Comparison of ENCODE assay signal across 19 mouse cellular contexts in genomic region chr1:151583457-151584181, GRCm38 (mm10). TPM values are rescaled to one million over a fixed set of nuclear protein-coding genes. Genes with fewer than 3 reads are reported as not detected.
A peak's percentile ranks its signal among the peaks of the same experiment; 100 is the strongest.
DNase-seq lines count a peak whose midpoint lies in the region; ATAC-seq and TF ChIP-seq lines count a peak whose summit lies in the region.
"Had no signal": no experiment of that assay in that cellular context is flagged by ENCODE, and none has a peak within 500 bp of the region (broad histone marks: within the 10 kb centered on the region; RNA-seq: fewer than 3 reads in every experiment).

No protein-coding gene starts in this region.

- TF ChIP-seq CTCF in lung, postnatal 0 days (IDR thresholded peaks at IDR 0.05), result no peak

- H3K27ac ChIP-seq in lung, postnatal 0 days (ENCODE audit: low read length), result no peak overlapping the region
- peak overlapping the region; percentile 49; the same call in 1 of the 2 replicates for H3K27ac ChIP-seq in embryonic facial prominence, embryonic 15.5 days (replicated peaks)
- H3K27ac ChIP-seq in stomach, embryonic 15.5 days, result peak overlapping the region; percentile 53; the same call in 1 of the 2 replicates
- H3K27ac ChIP-seq: embryonic facial prominence, embryonic 12.5 days; forebrain, embryonic 12.5 days; heart, embryonic 13.5 days; hindbrain, embryonic 15.5 days had no signal

- no peak overlapping the region for H3K4me3 ChIP-seq in lung, postnatal 0 days (ENCODE audit: low read depth, low read length)
- H3K4me3 ChIP-seq in embryonic facial prominence, embryonic 15.5 days (replicated peaks), result no peak overlapping the region
- H3K4me3 ChIP-seq in stomach, embryonic 15.5 days (replicated peaks), result no peak overlapping the region
- H3K4me3 ChIP-seq: embryonic facial prominence, embryonic 12.5 days; forebrain, embryonic 12.5 days; heart, embryonic 13.5 days; hindbrain, embryonic 15.5 days had no signal

- 0 out of 2 replicates have a peak, but pooled peaks cover 4% of the 10 kb centered on the region for H3K4me1 ChIP-seq in lung, postnatal 0 days (ENCODE audit: insufficient read depth, low read depth, low read length)
- H3K4me1 ChIP-seq in embryonic facial prominence, embryonic 15.5 days, result peaks cover 18% of the 10 kb centered on the region
- H3K4me1 ChIP-seq in stomach, embryonic 15.5 days, result peaks cover 5% of the 10 kb centered on the region; the same call in 1 of the 2 replicates
- H3K4me1 ChIP-seq: embryonic facial prominence, embryonic 12.5 days; forebrain, embryonic 12.5 days; hindbrain, embryonic 15.5 days had no signal

- no peaks in the 10 kb centered on the region for H3K9me3 ChIP-seq in lung, postnatal 0 days (ENCODE audit: low read length)
- H3K9me3 ChIP-seq in embryonic facial prominence, embryonic 15.5 days (replicated peaks), result no peaks in the 10 kb centered on the region
- no peaks in the 10 kb centered on the region for H3K9me3 ChIP-seq in stomach, embryonic 15.5 days
- H3K9me3 ChIP-seq: embryonic facial prominence, embryonic 12.5 days; forebrain, embryonic 12.5 days; heart, embryonic 13.5 days; hindbrain, embryonic 15.5 days had no signal

- no peak; the same call in 1 of the 2 replicates for ATAC-seq in lung, postnatal 0 days
- ATAC-seq in embryonic facial prominence, embryonic 15.5 days (ENCODE audit: insufficient number of reproducible peaks, low FRiP score, low TSS enrichment, low read depth), result no peak
- ATAC-seq in stomach, embryonic 15.5 days (ENCODE audit: insufficient read depth, low FRiP score, low read depth), result no peak
- no peak for ATAC-seq in CD4-positive, CD25-positive, alpha-beta regulatory T cell, adult 4 months
- ATAC-seq: forebrain, embryonic 16.5 days had no signal

- H3K9ac ChIP-seq in lung, postnatal 0 days (replicated peaks; ENCODE audit: low read depth), result no peak overlapping the region
- no peak overlapping the region for H3K9ac ChIP-seq in embryonic facial prominence, embryonic 15.5 days
- H3K9ac ChIP-seq in stomach, embryonic 15.5 days, result no peak overlapping the region
- H3K9ac ChIP-seq: embryonic facial prominence, embryonic 12.5 days; forebrain, embryonic 12.5 days; heart, embryonic 13.5 days; hindbrain, embryonic 15.5 days had no signal

- peak; percentile 49; the same call in 1 of the 2 replicates for TF ChIP-seq EP300 in lung, postnatal 0 days (IDR thresholded peaks at IDR 0.05)

- H3K36me3 ChIP-seq in lung, postnatal 0 days (ENCODE audit: insufficient read depth, low read length), result no peaks in the 10 kb centered on the region
- no peaks in the 10 kb centered on the region for H3K36me3 ChIP-seq in embryonic facial prominence, embryonic 15.5 days
- no peaks in the 10 kb centered on the region for H3K36me3 ChIP-seq in stomach, embryonic 15.5 days
- H3K36me3 ChIP-seq: embryonic facial prominence, embryonic 12.5 days; forebrain, embryonic 12.5 days; heart, embryonic 13.5 days; hindbrain, embryonic 15.5 days had no signal

- peak; percentile 78 for DNase-seq in heart, adult 11 months
- no peak for DNase-seq in heart, adult 9 months (ENCODE audit: low spot score in 2 of 2)
- peak; percentile 40 for DNase-seq in lung, postnatal 0 days (ENCODE audit: low spot score)
- no peak for DNase-seq in lung, postnatal 14 days
- no peak for DNase-seq in testis, postnatal 14 days (ENCODE audit: low spot score)
- DNase-seq: adrenal gland, adult 8-10 months; adrenal gland, postnatal 36 days; cerebellum, adult 2 months; cerebellum, postnatal 10 days; gastrocnemius, postnatal 10 days; heart, postnatal 36 days had no signal

- 58% methylated on average over 8 of the region's 8 CpGs for WGBS in lung, postnatal 0 days
- 47% methylated on average over 8 of the region's 8 CpGs for WGBS in embryonic facial prominence, embryonic 15.5 days
- 57% methylated on average over 8 of the region's 8 CpGs for WGBS in stomach, embryonic 15.5 days

- no peak overlapping the region for H3K4me2 ChIP-seq in lung, postnatal 0 days (replicated peaks; ENCODE audit: low read depth, low read length)
- no peak overlapping the region for H3K4me2 ChIP-seq in embryonic facial prominence, embryonic 15.5 days (replicated peaks)
- no peak overlapping the region for H3K4me2 ChIP-seq in stomach, embryonic 15.5 days
- H3K4me2 ChIP-seq: embryonic facial prominence, embryonic 12.5 days; forebrain, embryonic 12.5 days; heart, embryonic 13.5 days; hindbrain, embryonic 15.5 days had no signal

- H3K27me3 ChIP-seq in lung, postnatal 0 days (replicated peaks; ENCODE audit: insufficient read depth, low read length), result no peaks in the 10 kb centered on the region
- no peaks in the 10 kb centered on the region for H3K27me3 ChIP-seq in embryonic facial prominence, embryonic 15.5 days
- H3K27me3 ChIP-seq in stomach, embryonic 15.5 days (replicated peaks), result no peaks in the 10 kb centered on the region
- H3K27me3 ChIP-seq: embryonic facial prominence, embryonic 12.5 days; heart, embryonic 13.5 days; hindbrain, embryonic 15.5 days had no signal

RNA-seq across cellular contexts. Expression of gene Fam129a, which starts 12.6 kb away (rescaled TPM):
- 12.9 and 13.1 TPM in 2 replicates for polyA plus RNA-seq in lung, postnatal 0 days (2015; fragmentation: Nextera tagmentation; extraction: Ambion mirVana)
- polyA plus RNA-seq in embryonic facial prominence, embryonic 15.5 days (2015; fragmentation: Nextera tagmentation; extraction: Ambion mirVana), result 18.9 and 22.0 TPM in 2 replicates
- 21.7 and 22.6 TPM in 2 replicates for polyA plus RNA-seq in stomach, embryonic 15.5 days (2015; fragmentation: Nextera tagmentation; extraction: Ambion mirVana)
- polyA plus RNA-seq in CD4-positive, CD25-positive, alpha-beta regulatory T cell, adult 4 months (2017; shearing (Covaris generic)), result 10 to 100 TPM; 55.3 to 74.9 TPM

Comparison
In these comparisons a context has a peak if more than half of its experiments do, and no peak if none do; other contexts are left out.
1. DNase-seq: peak in heart, adult 11 months (single experiment) and lung, postnatal 0 days (single experiment); none in heart, adult 9 months (0 of 2), lung, postnatal 14 days (single experiment) and testis, postnatal 14 days (single experiment).